ENCODE assay signal across 8 mouse cellular contexts in the genomic region with DNA sequence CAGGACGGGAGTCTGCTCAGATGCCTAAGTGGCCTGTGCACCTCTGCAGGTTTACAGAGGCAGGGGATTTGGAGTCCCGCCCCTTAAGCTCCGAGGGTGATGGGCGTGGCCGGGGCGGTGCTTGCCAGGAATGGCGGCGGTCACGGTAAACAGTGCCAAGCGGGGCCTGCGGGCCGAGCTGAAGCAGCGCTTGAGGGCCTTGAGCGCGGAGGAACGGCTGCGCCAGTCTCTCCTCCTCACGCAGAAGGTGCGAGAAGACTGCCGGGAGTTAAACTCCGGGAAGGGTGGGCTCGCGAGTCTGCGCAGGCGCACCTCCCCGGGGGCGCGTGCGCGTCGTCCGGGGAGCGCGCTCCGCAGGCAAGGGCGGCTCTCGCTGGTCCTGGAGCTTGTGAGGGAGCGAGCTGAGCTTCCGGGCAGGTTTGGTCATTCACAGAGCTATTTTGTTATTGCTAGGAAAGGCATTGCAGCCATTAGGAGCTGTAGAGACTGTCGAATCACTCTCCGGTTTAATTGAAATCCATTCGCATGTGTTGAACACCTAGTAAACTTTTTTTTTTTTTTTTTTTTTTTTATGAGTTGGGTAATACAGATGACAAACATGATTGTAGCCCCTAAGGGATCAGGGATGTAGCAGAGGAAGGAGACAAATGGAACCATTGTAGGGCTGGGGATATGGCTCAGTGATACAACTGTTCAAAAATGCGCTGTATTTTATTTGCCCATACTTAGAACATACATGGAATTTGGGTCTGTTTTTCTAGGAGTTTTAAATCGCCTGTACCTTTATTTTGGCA. TPM values are rescaled to one million over a fixed set of nuclear protein-coding genes. Genes with fewer than 3 reads are reported as not detected.
DNase-seq lines count a peak whose midpoint lies in the region; ATAC-seq and TF ChIP-seq lines count a peak whose summit lies in the region.
"Not testable (repeated sequence)": the region's sequence is repeated elsewhere in the genome, so short reads cannot be mapped to it uniquely, and the experiment has no call there.

No protein-coding gene starts in this region.

- not testable (repeated sequence) for H3K27me3 ChIP-seq in CH12.LX (replicated peaks); forebrain, embryonic 16.5 days (replicated peaks; ENCODE audit: control insufficient read depth, insufficient read depth, low read length); liver, embryonic 13.5 days; stomach, embryonic 15.5 days (replicated peaks)

- TF ChIP-seq RAD21 in CH12.LX (IDR thresholded peaks at IDR 0.05; ENCODE audit: low read depth, low read length) = not testable (repeated sequence)

- peak; percentile 95 for ATAC-seq in forebrain, embryonic 16.5 days
- peak; percentile 95 for ATAC-seq in liver, embryonic 13.5 days (ENCODE audit: low read depth)
- ATAC-seq in stomach, embryonic 15.5 days (ENCODE audit: insufficient read depth, low FRiP score, low read depth) = peak; percentile 94

- in situ Hi-C loops in CH12.LX (cut with MboI; ENCODE audit: low pct_ligation_motif_present, low pct_unique_long_range_greater_than_20kb, low sequenced_read_pairs) = not testable (repeated sequence)

- DNase-seq in CH12.LX (ENCODE audit: extremely low read depth) = not testable (repeated sequence)
- peak; percentile 96 for DNase-seq in cerebellum, adult 11-12 months
- peak; percentile 85 for DNase-seq in heart, postnatal 14 days
- peak; percentile 81 to 82 for DNase-seq in kidney, postnatal 36 days
- peak; percentile 48 for DNase-seq in liver, embryonic 13.5 days
- peak; percentile 41 for DNase-seq in naive thymus-derived CD4-positive, alpha-beta T cell, adult 2 months (ENCODE audit: low read depth)

- dilution Hi-C loops in CH12.LX (cut with MboI; ENCODE audit: extremely low pct_ligation_motif_present, extremely low pct_unique_long_range_greater_than_20kb, low sequenced_read_pairs) = not testable (repeated sequence)

- not testable (repeated sequence) for TF ChIP-seq CTCF in CH12.LX (conservative IDR thresholded peaks at IDR 0.05 in 1 of 2, IDR thresholded peaks at IDR 0.05 in 1 of 2; ENCODE audit: low read depth in 2 of 2, low read length in 2 of 2)

- not testable (repeated sequence) for TF ChIP-seq EP300 in CH12.LX (IDR thresholded peaks at IDR 0.05; ENCODE audit: low read length)

- H3K9ac ChIP-seq in CH12.LX (ENCODE audit: insufficient read depth, low read depth) = peak overlapping the region; percentile 61; the same call in 1 of the 2 replicates
- H3K9ac ChIP-seq in forebrain, embryonic 16.5 days (replicated peaks; ENCODE audit: low read depth, low read length); liver, embryonic 13.5 days; stomach, embryonic 15.5 days: not testable (repeated sequence)

- H3K36me3 ChIP-seq in CH12.LX (replicated peaks in 1 of 2; ENCODE audit: control insufficient read depth in 1 of 2, insufficient read depth in 1 of 2, low read length in 1 of 2) = peaks cover 0 to 10% of the 10 kb centered on the region in 2 experiments
- H3K36me3 ChIP-seq in forebrain, embryonic 16.5 days (ENCODE audit: control insufficient read depth, insufficient read depth); liver, embryonic 13.5 days; stomach, embryonic 15.5 days: not testable (repeated sequence)

- intact Hi-C loops in heart, postnatal 14 days (cut with DNase I) = not testable (repeated sequence)

- peaks cover 12% of the 10 kb centered on the region; the same call in 1 of the 2 replicates for H3K79me2 ChIP-seq in CH12.LX (replicated peaks; ENCODE audit: control insufficient read depth, extremely low read depth, insufficient read depth, poor library complexity, severe bottlenecking)

- H3K4me3 ChIP-seq in CH12.LX (replicated peaks in 1 of 3; ENCODE audit: low read depth in 2 of 3, low read length in 2 of 3, poor library complexity in 1 of 3) = peak overlapping the region in 2 of 3 experiments; percentile 53 to 62
- peak overlapping the region; percentile 31 for H3K4me3 ChIP-seq in forebrain, embryonic 16.5 days (replicated peaks; ENCODE audit: low read length)
- peak overlapping the region; percentile 47 for H3K4me3 ChIP-seq in liver, embryonic 13.5 days (replicated peaks)
- H3K4me3 ChIP-seq in stomach, embryonic 15.5 days (replicated peaks) = peak overlapping the region; percentile 33

- H3K4me1 ChIP-seq in CH12.LX (ENCODE audit: control insufficient read depth in 1 of 2, insufficient read depth in 2 of 2); forebrain, embryonic 16.5 days (replicated peaks; ENCODE audit: control insufficient read depth, insufficient read depth, low read length); liver, embryonic 13.5 days (replicated peaks); stomach, embryonic 15.5 days: not testable (repeated sequence)

- WGBS in forebrain, embryonic 16.5 days = 12% methylated on average over 5 of the region's 44 CpGs
- WGBS in liver, embryonic 13.5 days (ENCODE audit: insufficient replicate concordance) = 5% methylated on average over 8 of the region's 44 CpGs
- WGBS in stomach, embryonic 15.5 days = 8% methylated on average over 6 of the region's 44 CpGs

- peak overlapping the region; percentile 91 for H3K27ac ChIP-seq in CH12.LX (ENCODE audit: insufficient read depth, low read depth)
- not testable (repeated sequence) for H3K27ac ChIP-seq in forebrain, embryonic 16.5 days (ENCODE audit: low read length)
- H3K27ac ChIP-seq in liver, embryonic 13.5 days = peak overlapping the region; percentile 55; the same call in 1 of the 2 replicates
- peak overlapping the region; percentile 75; the same call in 1 of the 2 replicates for H3K27ac ChIP-seq in stomach, embryonic 15.5 days

- H3K4me2 ChIP-seq in CH12.LX (ENCODE audit: insufficient read depth, low read depth, poor library complexity, severe bottlenecking) = peak overlapping the region; percentile 46
- peak overlapping the region; percentile 42 for H3K4me2 ChIP-seq in forebrain, embryonic 16.5 days (ENCODE audit: low read length)
- peak overlapping the region; percentile 56 for H3K4me2 ChIP-seq in liver, embryonic 13.5 days
- peak overlapping the region; percentile 45 for H3K4me2 ChIP-seq in stomach, embryonic 15.5 days

- not testable (repeated sequence) for H3K9me3 ChIP-seq in CH12.LX (replicated peaks; ENCODE audit: low read length); forebrain, embryonic 16.5 days (ENCODE audit: control insufficient read depth, low read length); liver, embryonic 13.5 days (replicated peaks); stomach, embryonic 15.5 days

- TF ChIP-seq POLR2A in CH12.LX (IDR thresholded peaks at IDR 0.05; ENCODE audit: low read depth, low read length) = not testable (repeated sequence)

TF ChIP-seq in CH12.LX, 34 proteins besides CTCF, POLR2A, EP300 and RAD21:
- TF ChIP-seq NRF1 (IDR thresholded peaks at IDR 0.05; ENCODE audit: low read depth, low read length) (peak; percentile 69), ELF1 (IDR thresholded peaks at IDR 0.05; ENCODE audit: low read depth, low read length) (peak; percentile 15; the same call in 1 of the 2 replicates)

RNA-seq across cellular contexts. Expression of a gene that starts 0.8 kb away (rescaled TPM):
- total RNA-seq in CH12.LX (2012; rRNA removed) (25.5 and 29.9 TPM in 2 replicates), CH12.LX (2014; rRNA removed) (30.5 and 30.9 TPM in 2 replicates)
- polyA plus RNA-seq in CH12.LX (2012; ENCODE audit: insufficient read length, low read depth) = 48.9 and 52.0 TPM in 2 replicates
- 10.3 and 10.6 TPM in 2 replicates for polyA plus RNA-seq in forebrain, embryonic 16.5 days (2015; fragmentation: Nextera tagmentation; extraction: Ambion mirVana)
- total RNA-seq in heart, postnatal 14 days (2021) = 10 to 100 TPM; 19.1 to 21.6 TPM
- polyA plus RNA-seq in liver, embryonic 13.5 days (2015; fragmentation: Nextera tagmentation; extraction: Ambion mirVana) = 14.0 and 15.1 TPM in 2 replicates
- 31.2 and 34.0 TPM in 2 replicates for polyA plus RNA-seq in stomach, embryonic 15.5 days (2015; fragmentation: Nextera tagmentation; extraction: Ambion mirVana)

RNA-seq across cellular contexts. Expression of a gene that starts 12.1 kb away (rescaled TPM):
- total RNA-seq in CH12.LX (2012; rRNA removed) (3.7 and 4.3 TPM in 2 replicates), CH12.LX (2014; rRNA removed) (8.5 and 10.9 TPM in 2 replicates)
- 8.6 and 8.9 TPM in 2 replicates for polyA plus RNA-seq in CH12.LX (2012; ENCODE audit: insufficient read length, low read depth)
- polyA plus RNA-seq in forebrain, embryonic 16.5 days (2015; fragmentation: Nextera tagmentation; extraction: Ambion mirVana) = not detected in 2 replicates
- total RNA-seq in heart, postnatal 14 days (2021) = under 1 TPM in 1 of 2 experiments, not detected in 1; 0.98 TPM
- polyA plus RNA-seq in liver, embryonic 13.5 days (2015; fragmentation: Nextera tagmentation; extraction: Ambion mirVana) = not detected in 2 replicates
- polyA plus RNA-seq in stomach, embryonic 15.5 days (2015; fragmentation: Nextera tagmentation; extraction: Ambion mirVana) = 0.73 TPM in 1 of 2 replicates, not detected in the other

RNA-seq across cellular contexts. Expression of a gene that starts 12.3 kb away (rescaled TPM):
- total RNA-seq in CH12.LX (2012; rRNA removed) (260 and 537 TPM in 2 replicates), CH12.LX (2014; rRNA removed) (842 and 913 TPM in 2 replicates)
- polyA plus RNA-seq in CH12.LX (2012; ENCODE audit: insufficient read length, low read depth) = 278 and 348 TPM in 2 replicates
- 1.1 TPM in 2 replicates for polyA plus RNA-seq in forebrain, embryonic 16.5 days (2015; fragmentation: Nextera tagmentation; extraction: Ambion mirVana)
- total RNA-seq in heart, postnatal 14 days (2021) = under 1 TPM; 0.50 to 0.61 TPM
- polyA plus RNA-seq in liver, embryonic 13.5 days (2015; fragmentation: Nextera tagmentation; extraction: Ambion mirVana) = 1.2 and 1.6 TPM in 2 replicates
- 3.2 and 4.7 TPM in 2 replicates for polyA plus RNA-seq in stomach, embryonic 15.5 days (2015; fragmentation: Nextera tagmentation; extraction: Ambion mirVana)

Comparison
In these comparisons a context has a peak if more than half of its experiments do, and no peak if none do; other contexts are left out.
1. RNA of a gene that starts 12.3 kb away (polyA plus RNA-seq): 278 to 348 TPM in CH12.LX; 3.2 to 4.7 TPM in stomach, embryonic 15.5 days, 1.2 to 1.6 TPM in liver, embryonic 13.5 days and 1.1 TPM in forebrain, embryonic 16.5 days; every median in the first group is over 10 times any median in the second.
2. Peak in every context shown above with its lines, with median percentiles within 50 percentile points of each other: H3K4me2 ChIP-seq, H3K4me3 ChIP-seq and ATAC-seq.